ENCODE assay signal across 20 mouse cellular contexts in genomic region chr1:40983762-40984161, GRCm38 (mm10).
DNase-seq lines count a peak whose midpoint lies in the region; ATAC-seq lines count a peak whose summit lies in the region.
"Had no signal": no experiment of that assay in that cellular context is flagged by ENCODE, and none has a peak within 500 bp of the region (broad histone marks: within the 10 kb centered on the region; RNA-seq: fewer than 3 reads in every experiment).

No protein-coding gene starts in this region.

- no peak overlapping the region for H3K4me3 ChIP-seq in kidney, embryonic 14.5 days (ENCODE audit: low read length)
- H3K4me3 ChIP-seq in limb, embryonic 11.5 days (ENCODE audit: low read depth, low read length), result no peak overlapping the region
- no peak overlapping the region for H3K4me3 ChIP-seq in limb, embryonic 10.5 days
- H3K4me3 ChIP-seq in stomach, embryonic 14.5 days (ENCODE audit: low read depth, low read length), result no peak overlapping the region
- H3K4me3 ChIP-seq: embryonic facial prominence, embryonic 12.5 days; forebrain, embryonic 15.5 days; heart, adult 2 months; heart, embryonic 15.5 days; hindbrain, embryonic 13.5 days had no signal

- 86% methylated on average over 2 of the region's 2 CpGs for WGBS in kidney, embryonic 14.5 days
- WGBS in limb, embryonic 11.5 days, result 78% methylated on average over 2 of the region's 2 CpGs
- 74% methylated on average over 2 of the region's 2 CpGs for WGBS in limb, embryonic 10.5 days
- WGBS in stomach, embryonic 14.5 days, result 55% methylated on average over 2 of the region's 2 CpGs

- H3K9me3 ChIP-seq in kidney, embryonic 14.5 days (ENCODE audit: control insufficient read depth, low read length), result no peaks in the 10 kb centered on the region
- no peaks in the 10 kb centered on the region for H3K9me3 ChIP-seq in limb, embryonic 11.5 days (ENCODE audit: control insufficient read depth, low read length)
- no peaks in the 10 kb centered on the region for H3K9me3 ChIP-seq in limb, embryonic 10.5 days (replicated peaks)
- H3K9me3 ChIP-seq in stomach, embryonic 14.5 days (ENCODE audit: control insufficient read depth, low read depth, low read length), result no peaks in the 10 kb centered on the region
- H3K9me3 ChIP-seq: embryonic facial prominence, embryonic 12.5 days; forebrain, embryonic 15.5 days; heart, embryonic 15.5 days; hindbrain, embryonic 13.5 days had no signal

- no peak overlapping the region for H3K9ac ChIP-seq in kidney, embryonic 14.5 days (ENCODE audit: low read depth, low read length)
- H3K9ac ChIP-seq in limb, embryonic 11.5 days (ENCODE audit: low read length), result no peak overlapping the region
- H3K9ac ChIP-seq in stomach, embryonic 14.5 days (replicated peaks; ENCODE audit: low read depth, low read length), result no peak overlapping the region
- H3K9ac ChIP-seq: embryonic facial prominence, embryonic 12.5 days; forebrain, embryonic 15.5 days; heart, embryonic 15.5 days; hindbrain, embryonic 13.5 days had no signal

- ATAC-seq in kidney, embryonic 14.5 days (ENCODE audit: low FRiP score, low TSS enrichment), result no peak
- no peak for ATAC-seq in limb, embryonic 11.5 days (ENCODE audit: insufficient number of reproducible peaks, low FRiP score, low TSS enrichment, low read depth)
- 0 out of 2 replicates have a peak, but pooled peaks have one; percentile 42 for ATAC-seq in stomach, embryonic 14.5 days (ENCODE audit: insufficient number of reproducible peaks, insufficient read depth, low FRiP score, low read depth)
- ATAC-seq: forebrain, embryonic 15.5 days had no signal

- no peak overlapping the region for H3K4me2 ChIP-seq in kidney, embryonic 14.5 days (replicated peaks; ENCODE audit: low read depth, low read length)
- H3K4me2 ChIP-seq in limb, embryonic 11.5 days (ENCODE audit: low read depth, severe bottlenecking), result no peak overlapping the region
- no peak overlapping the region for H3K4me2 ChIP-seq in stomach, embryonic 14.5 days (replicated peaks; ENCODE audit: low read depth, low read length)
- H3K4me2 ChIP-seq: embryonic facial prominence, embryonic 12.5 days; forebrain, embryonic 15.5 days; heart, embryonic 11.5 days; heart, embryonic 15.5 days; hindbrain, embryonic 13.5 days had no signal

- H3K27me3 ChIP-seq in kidney, embryonic 14.5 days (ENCODE audit: control insufficient read depth, insufficient read depth, low read length), result no peaks in the 10 kb centered on the region
- no peaks in the 10 kb centered on the region for H3K27me3 ChIP-seq in limb, embryonic 11.5 days (ENCODE audit: control insufficient read depth, insufficient read depth, low read length)
- no peaks in the 10 kb centered on the region for H3K27me3 ChIP-seq in limb, embryonic 10.5 days (ENCODE audit: low read depth, poor library complexity, severe bottlenecking)
- H3K27me3 ChIP-seq in stomach, embryonic 14.5 days (ENCODE audit: control insufficient read depth, insufficient read depth, low read length), result no peaks in the 10 kb centered on the region
- H3K27me3 ChIP-seq: embryonic facial prominence, embryonic 12.5 days; forebrain, embryonic 15.5 days; heart, embryonic 15.5 days; hindbrain, embryonic 13.5 days had no signal

- no peaks in the 10 kb centered on the region for H3K4me1 ChIP-seq in kidney, embryonic 14.5 days (ENCODE audit: control insufficient read depth, insufficient read depth, low read length)
- H3K4me1 ChIP-seq in limb, embryonic 11.5 days (ENCODE audit: control insufficient read depth, insufficient read depth, low read length), result no peaks in the 10 kb centered on the region
- H3K4me1 ChIP-seq in limb, embryonic 10.5 days, result no peaks in the 10 kb centered on the region
- no peaks in the 10 kb centered on the region for H3K4me1 ChIP-seq in stomach, embryonic 14.5 days (ENCODE audit: control insufficient read depth, insufficient read depth, low read length)
- H3K4me1 ChIP-seq: embryonic facial prominence, embryonic 12.5 days; forebrain, embryonic 15.5 days; heart, embryonic 15.5 days; hindbrain, embryonic 13.5 days had no signal

- H3K36me3 ChIP-seq in kidney, embryonic 14.5 days (ENCODE audit: control insufficient read depth, insufficient read depth, low read length), result no peaks in the 10 kb centered on the region
- no peaks in the 10 kb centered on the region for H3K36me3 ChIP-seq in limb, embryonic 11.5 days (ENCODE audit: control insufficient read depth, insufficient read depth, low read length)
- no peaks in the 10 kb centered on the region for H3K36me3 ChIP-seq in limb, embryonic 10.5 days
- H3K36me3 ChIP-seq in stomach, embryonic 14.5 days (ENCODE audit: control insufficient read depth, insufficient read depth, low read length), result no peaks in the 10 kb centered on the region
- H3K36me3 ChIP-seq: embryonic facial prominence, embryonic 12.5 days; forebrain, embryonic 15.5 days; heart, embryonic 15.5 days; hindbrain, embryonic 13.5 days had no signal

- DNase-seq in kidney, adult 9 months, result peak; percentile 26
- peak; percentile 14 for DNase-seq in limb, embryonic 11.5 days (ENCODE audit: low spot score)
- no peak for DNase-seq in limb, embryonic 10.5 days (ENCODE audit: low spot score)
- no peak for DNase-seq in left cerebral cortex, postnatal 25 days (ENCODE audit: low spot score in 2 of 2)
- no peak for DNase-seq in c-Kit-positive CD71-positive TER-119-positive erythroid progenitor cells, embryonic 14.5 days (ENCODE audit: low spot score)
- DNase-seq: adrenal gland, adult 8-10 months; adrenal gland, postnatal 36 days; cerebellum, adult 11 months; cerebellum, adult 8-10 months; cerebellum, postnatal 14 days; gastrocnemius, postnatal 10 days; heart, adult 2 months; heart, postnatal 14 days had no signal

- intact Hi-C loops in left cerebral cortex, postnatal 25 days (cut with DNase I), result loop anchor here (5.0 kb wide), 1 partner anchor 96 kb away; no protein-coding TSS in a partner anchor

- no peak overlapping the region for H3K27ac ChIP-seq in kidney, embryonic 14.5 days (ENCODE audit: low read depth, low read length)
- H3K27ac ChIP-seq in limb, embryonic 11.5 days (replicated peaks; ENCODE audit: low read depth, low read length), result no peak overlapping the region
- H3K27ac ChIP-seq in limb, embryonic 10.5 days, result no peak overlapping the region
- H3K27ac ChIP-seq in stomach, embryonic 14.5 days (ENCODE audit: low read length), result no peak overlapping the region
- H3K27ac ChIP-seq: embryonic facial prominence, embryonic 12.5 days; forebrain, embryonic 15.5 days; heart, adult 2 months; heart, embryonic 15.5 days; hindbrain, embryonic 13.5 days had no signal

Comparison
In these comparisons a context has a peak if more than half of its experiments do, and no peak if none do; other contexts are left out.
1. DNase-seq: peak in kidney, adult 9 months (single experiment) and limb, embryonic 11.5 days (single experiment); none in limb, embryonic 10.5 days (single experiment), left cerebral cortex, postnatal 25 days (0 of 2) and c-Kit-positive CD71-positive TER-119-positive erythroid progenitor cells, embryonic 14.5 days (single experiment).